Mouse (Mus musculus): Measurements from ENCODE around the gene Pdia4. TPM values are rescaled to one million over a fixed set of nuclear protein-coding genes. Genes with fewer than 3 reads are reported as not detected.
"Not testable (repeated sequence)": the region's sequence is repeated elsewhere in the genome, so short reads cannot be mapped to it uniquely, and the experiment has no call there.

Gene Pdia4
- total RNA-seq (2022) = 10 to 100 TPM; 35.8 to 45.8 (median 38.8) TPM

DNA sequence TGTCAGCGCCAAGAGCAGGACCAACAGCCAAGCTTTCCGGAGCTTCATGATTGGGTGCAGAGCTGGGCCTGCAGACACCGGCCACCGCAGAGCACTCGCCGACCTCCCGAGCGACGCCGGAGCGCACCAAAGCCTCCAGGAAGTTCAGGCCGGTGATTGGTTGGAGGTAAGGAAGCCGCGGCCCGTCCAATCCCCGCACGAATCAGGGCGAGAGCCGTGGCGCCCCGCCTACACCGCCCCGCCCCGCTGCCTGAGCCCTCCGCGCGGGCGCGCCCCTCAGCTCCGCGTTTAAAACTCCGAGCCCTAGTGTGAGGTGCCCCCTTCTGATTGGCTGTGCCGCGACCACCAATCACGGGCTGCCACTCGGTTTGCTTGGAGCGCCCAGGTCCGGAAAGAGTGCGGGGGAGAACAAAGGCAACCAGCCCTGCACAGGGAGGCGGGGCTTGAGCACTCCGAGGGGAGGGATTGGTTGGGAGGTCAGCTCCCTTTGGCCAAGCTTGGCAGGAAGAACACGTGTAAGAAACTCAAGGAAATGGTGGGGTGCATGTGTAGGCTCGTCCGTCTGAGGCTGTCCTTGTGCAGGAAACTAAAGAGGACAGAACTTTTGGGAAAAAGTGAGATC lies at the start of gene Pdia4:
Pdia4 (minus strand) TSS at position 174 of the 622 bp plus-strand sequence.
- DNase-seq (ENCODE audit: low spot score) = peak; percentile 99

DNA sequence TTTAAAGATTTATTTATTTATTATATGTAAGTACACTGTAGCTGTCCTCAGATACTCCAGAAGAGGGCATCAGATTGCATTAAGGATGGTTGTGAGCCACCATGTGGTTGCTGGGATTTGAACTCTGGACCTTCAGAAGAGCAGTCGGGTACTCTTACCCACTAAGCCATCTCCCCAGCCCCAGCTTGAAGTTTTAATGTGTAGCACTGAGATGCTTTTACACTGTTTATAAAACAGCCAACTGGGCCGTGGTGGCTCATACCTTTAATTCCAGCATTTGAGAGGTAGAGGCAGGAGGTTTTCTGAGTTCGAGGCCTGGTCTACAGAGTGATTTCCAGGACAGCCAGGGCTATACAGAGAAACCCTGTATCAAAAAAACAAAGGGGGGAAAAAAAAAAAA lies 44.5 kb upstream of the Pdia4 start:
- DNase-seq (ENCODE audit: low spot score) = not testable (repeated sequence)

DNA sequence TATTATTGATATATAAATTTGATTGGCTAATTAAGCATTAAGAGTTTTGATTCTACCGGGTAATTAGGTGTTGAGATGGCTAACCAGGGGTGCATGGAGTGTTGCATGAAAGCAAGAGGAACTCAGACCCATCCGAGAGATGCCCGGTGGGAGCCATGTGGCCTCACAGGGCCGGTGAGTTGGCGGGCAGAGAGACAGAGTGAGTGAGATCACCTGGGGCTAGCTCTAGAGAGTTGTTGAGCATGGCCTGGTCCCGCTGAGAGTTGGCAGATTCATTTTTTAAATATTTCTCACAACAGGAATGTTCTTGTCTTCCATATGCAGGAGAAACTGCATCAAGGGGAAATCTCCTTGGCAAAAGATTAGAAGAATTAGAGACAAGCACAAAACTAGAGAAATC lies 44.0 kb upstream of the Pdia4 start:
- DNase-seq (ENCODE audit: low spot score) = no peak

DNA sequence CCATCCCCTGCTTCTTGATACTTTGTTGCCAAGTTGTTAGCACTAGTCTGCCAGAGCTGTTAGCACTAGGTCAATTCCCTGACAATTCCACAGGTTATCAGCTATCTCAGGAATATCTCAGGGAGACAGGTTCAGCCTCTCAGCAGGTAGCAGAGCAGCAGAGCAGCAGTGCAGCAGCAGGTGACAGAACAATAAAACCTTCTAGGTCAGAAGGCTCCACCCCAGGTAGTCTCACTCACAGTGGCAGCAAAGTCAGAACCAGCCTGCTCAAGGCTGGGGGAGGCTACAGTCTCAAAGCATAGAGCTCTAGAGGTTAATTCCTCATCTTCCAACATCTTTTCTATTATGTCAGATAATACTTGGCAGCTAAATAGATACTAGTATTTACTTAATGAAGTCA lies 32.5 kb upstream of the Pdia4 start:
- no peak for DNase-seq (ENCODE audit: low spot score)

DNA sequence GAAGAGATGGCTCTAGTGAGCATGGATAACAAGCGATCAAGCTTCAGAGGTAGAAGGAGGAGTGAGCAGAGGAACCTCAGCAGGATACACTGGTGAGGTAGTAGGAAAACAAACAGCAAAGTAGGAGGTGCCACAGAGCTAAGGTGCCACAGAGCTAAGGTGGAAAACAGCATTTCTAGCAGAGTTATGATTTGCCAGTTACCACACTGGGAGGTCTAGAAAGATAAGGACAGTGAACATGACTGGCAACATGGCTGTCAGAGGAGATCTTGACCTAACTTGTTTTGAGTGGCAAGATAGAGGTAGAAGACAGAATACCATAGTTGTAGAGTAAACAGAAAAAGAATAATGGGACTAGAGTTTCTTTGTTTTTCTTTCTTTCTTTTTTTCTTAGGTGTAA lies 29.1 kb upstream of the Pdia4 start:
- no peak for DNase-seq (ENCODE audit: low spot score)

DNA sequence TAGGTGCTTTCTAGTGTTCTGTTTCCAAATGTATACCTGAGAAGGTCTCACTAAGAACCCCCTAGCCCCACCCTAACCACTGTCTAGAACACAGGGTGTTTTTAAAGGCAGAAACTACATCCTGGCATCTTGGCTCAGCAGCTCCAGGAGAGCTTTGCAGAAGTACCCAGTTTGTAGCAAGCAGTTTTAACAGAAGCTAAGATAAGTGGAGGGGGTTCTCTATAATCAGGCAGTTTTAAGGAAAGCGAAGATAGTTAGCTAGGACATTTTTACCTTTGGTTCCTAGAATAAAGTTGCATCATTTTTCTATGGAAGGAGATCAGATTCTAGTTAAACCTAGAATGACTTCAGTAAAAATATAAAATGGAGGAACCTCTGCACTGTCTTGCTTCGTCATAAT lies 28.6 kb upstream of the Pdia4 start:
- DNase-seq (ENCODE audit: low spot score) = no peak

DNA sequence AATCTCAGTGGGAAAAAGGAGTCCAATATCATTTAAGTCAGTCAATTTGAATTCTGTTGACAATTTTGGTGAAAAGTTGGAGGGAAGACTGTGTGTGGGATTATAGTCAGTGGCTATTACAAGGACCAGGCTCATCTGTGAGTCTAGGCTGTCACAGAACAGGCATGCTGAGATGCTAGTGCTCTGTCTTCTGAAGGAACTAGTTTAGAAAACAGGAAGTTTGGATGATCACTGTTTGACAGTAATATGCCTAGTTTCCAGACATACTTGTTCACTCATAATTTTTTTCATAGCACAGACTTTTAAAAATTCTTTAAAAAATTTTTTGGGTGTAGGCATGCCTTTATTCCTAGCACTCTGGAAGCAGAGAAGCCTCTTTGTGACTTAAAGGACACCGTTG lies 27.8 kb upstream of the Pdia4 start:
- no peak for DNase-seq (ENCODE audit: low spot score)

DNA sequence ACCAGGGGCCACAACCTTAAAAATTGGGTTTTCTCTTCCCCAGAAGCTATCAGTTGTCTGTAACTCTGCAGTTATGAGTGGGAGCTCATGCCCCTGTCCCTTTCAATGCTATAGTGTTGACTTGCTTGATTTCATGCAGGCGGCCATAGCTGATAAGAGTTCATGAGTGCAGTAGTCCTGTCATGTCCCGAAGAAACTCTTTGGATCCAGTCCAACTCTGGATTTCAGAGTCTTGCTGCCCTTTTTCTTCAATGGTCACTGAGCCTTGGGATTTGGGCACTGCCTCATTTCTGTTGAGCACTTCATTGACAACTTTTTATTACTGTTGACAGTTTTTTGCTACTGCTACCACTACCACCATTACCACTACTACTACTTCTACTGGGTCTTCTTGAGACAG lies 24.4 kb upstream of the Pdia4 start:
- no peak for DNase-seq (ENCODE audit: low spot score)

DNA sequence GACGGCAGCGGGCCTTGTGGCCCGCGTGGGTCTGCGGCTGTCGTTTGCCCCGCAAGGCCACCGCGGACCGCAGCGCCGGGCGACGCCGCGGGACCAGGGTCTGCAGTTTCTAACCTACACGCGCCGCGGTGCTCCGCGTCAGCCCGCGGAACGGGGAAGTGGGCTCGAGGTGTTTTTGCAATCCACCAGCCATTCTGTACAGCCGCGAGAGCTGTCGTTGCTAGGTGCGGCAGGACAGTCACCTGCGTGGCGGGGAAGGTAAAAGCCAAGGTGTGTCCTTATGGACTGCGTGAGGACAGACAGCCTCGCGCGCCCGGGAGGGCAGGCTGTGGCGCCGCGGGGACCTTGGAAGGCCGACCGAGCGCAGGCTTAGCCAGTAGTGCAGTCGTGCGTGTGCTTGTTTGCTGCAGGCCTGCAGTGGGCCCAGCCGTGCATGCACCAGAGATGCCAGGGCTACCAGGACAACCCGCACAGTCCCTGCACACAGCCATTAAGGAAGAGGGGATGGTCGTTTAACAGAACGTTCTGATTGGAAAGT lies 22.8 kb upstream of the Pdia4 start:
- peak; percentile 18 for DNase-seq (ENCODE audit: low spot score)

DNA sequence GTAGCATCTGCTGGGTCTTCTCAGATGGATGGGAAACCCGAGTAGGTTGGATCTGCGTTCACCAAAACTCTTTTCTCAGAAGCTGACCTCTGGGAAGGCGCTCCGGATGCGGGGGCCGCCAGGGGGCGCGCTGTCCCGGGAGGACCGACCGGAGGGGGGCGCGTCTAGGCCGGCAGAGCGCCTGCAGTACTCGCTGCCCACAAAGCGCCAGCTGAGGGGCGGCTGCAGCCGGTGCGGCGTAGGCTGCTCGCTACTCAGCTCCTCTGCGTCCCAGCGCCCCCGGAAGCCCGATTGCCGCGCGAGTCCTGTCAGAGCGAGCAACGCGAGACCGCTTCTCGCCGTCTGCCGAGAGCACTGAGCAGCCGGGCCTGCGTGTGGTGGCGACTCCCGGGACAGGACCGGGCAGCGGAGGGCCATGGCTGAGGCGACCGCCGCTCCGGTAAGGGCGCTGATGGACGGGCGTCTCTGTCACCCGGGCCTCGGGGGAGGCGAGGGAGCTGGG lies 22.3 kb upstream of the Pdia4 start, which contains the start of gene Zfp398:
Zfp398 (plus strand) TSS at position 180 of the 502 bp plus-strand sequence.
- DNase-seq (ENCODE audit: low spot score) = peak; percentile 92

DNA sequence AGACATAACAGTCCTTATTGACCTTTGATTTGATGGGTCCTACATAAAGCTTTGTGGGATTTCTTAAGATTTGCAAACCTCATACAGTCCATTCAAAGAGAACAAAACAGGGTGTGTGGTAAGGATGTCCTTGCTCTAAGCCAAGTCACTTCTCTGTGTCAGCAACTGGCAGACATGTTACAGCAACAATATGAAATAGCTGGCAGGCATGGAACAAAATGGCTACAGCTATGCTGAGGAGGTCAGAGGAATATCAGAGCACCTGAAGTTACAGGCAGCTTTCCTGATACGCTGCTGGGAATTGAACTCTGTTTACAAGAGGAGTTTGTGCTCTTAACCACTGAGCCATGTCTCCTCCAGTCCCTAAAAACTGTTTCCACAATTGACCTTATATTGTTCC lies 19.0 kb upstream of the Pdia4 start:
- DNase-seq (ENCODE audit: low spot score) = no peak

DNA sequence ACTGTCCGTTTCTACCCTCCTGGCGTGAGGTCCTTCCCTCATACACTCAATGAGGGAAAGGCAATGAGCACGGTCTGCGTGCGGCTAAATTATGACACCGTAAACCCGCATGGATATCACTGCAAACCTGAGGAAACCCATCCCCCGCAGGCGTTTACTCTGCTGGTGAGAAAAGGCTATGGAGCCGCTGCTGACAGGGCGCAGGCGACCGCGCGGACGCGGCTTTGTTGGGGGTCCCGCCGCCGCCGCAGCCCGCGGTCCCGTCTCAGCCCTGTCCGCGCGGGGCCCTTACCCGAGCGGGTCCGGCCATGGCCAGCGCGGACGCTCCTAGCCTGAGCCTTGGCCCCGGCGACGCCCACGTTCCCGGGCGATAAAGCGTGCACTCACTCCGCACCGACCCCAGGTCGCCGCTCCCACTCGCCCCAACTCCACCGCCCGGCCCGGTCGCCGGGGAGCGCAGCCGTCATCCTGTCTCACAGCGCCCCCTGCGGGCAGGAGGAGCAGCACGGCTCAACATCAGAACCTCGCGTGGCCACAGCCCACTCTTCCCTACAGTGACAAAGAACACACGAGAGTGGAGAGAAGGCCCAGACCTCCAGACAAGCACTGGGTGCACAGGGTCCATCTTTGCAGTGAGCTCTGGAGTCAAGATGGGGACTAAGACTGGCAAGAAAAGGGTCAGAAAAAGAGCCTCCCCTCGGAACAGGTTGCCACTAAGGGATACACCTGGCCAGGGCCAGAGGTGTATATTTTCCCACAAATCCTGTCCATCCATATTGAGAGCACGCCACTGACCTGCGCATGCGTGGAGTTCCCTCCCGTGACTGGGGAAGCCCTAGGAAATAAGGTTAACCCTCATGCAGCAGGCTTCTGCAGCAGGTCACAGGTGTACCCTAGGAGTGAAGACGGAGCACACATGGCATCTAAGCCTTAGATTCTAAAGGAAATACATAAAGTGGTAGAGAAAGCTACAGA lies 17.2 kb upstream of the Pdia4 start, which contains the start of gene Zfp786:
Zfp786 (minus strand) TSS at position 764 of the 975 bp plus-strand sequence.
- peak; percentile 89 for DNase-seq (ENCODE audit: low spot score)

DNA sequence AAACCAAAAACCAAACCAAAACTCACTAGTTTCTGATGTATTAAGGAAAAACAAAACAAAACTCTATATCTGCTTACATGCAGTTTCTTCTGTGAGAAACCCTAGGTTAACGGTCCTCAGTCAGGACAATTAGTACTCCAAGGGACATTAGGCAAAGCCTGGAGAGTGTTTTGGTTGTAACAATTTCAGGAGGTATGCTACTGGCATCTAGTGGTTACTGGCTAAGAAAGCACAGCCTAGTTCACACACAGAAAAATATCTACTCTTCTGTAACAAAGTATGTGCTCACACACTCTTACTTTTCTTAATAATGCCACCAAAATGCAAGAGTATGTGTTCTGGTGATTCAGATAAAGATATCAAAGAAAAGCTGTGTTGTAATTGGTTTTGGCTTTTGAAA lies 15.7 kb upstream of the Pdia4 start:
- no peak for DNase-seq (ENCODE audit: low spot score)

DNA sequence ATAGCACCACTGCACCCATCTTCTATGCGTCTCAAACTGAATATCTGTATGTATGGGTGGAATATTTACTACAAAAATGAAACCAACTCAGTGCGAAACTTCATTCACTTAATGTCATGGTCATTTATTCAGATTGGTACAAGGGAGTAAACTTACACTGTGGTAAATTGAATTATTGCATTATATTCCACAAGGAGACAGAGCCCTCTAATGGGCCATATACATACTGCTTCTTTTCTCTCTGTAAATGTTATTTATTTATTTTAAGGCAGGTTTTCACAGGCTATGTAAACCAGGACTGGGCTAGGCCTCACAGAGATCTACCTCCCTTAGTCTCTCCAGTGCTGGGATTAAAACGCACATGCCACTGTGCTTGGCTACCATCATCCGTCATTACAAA lies 14.2 kb upstream of the Pdia4 start:
- DNase-seq (ENCODE audit: low spot score) = no peak

DNA sequence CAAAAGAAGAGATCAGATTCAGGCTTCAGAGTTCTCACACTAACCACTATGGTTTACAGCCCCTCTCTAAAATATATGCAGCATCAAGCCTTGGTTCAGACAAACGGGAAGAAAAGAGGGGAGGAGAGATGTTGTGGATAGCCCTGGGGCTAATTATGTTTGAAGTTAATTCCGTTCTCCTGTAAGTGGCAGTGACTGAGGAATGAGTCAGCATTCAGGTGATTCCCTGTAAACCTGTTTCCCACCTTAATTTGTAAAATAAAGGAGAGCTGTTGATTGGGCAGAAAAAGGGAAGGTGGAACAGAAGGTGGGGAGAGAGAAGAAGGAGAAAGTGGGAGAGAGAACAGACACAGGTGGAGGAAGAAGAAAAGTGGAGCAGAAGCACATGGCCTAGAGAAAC lies 11.0 kb upstream of the Pdia4 start:
- no peak for DNase-seq (ENCODE audit: low spot score)

DNA sequence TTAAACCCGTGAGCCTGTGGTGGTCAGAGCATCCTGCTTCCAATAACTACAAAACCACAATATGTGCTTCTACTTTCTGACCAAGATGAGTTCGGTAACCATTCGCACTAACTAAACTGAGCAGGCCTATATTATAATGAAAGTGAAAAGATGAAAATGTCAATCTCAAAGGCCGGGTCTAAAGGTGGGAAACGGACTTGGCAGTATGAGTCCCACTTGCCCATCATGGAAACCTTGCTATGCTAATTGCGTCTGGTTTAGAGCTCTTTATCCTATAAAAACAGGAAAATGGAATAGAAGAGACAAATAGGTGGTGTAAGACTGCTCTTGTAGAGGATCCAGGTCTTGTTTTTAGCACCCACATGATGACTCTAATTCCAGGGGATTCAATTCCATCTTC lies 8.5 kb upstream of the Pdia4 start:
- no peak for DNase-seq (ENCODE audit: low spot score)

DNA sequence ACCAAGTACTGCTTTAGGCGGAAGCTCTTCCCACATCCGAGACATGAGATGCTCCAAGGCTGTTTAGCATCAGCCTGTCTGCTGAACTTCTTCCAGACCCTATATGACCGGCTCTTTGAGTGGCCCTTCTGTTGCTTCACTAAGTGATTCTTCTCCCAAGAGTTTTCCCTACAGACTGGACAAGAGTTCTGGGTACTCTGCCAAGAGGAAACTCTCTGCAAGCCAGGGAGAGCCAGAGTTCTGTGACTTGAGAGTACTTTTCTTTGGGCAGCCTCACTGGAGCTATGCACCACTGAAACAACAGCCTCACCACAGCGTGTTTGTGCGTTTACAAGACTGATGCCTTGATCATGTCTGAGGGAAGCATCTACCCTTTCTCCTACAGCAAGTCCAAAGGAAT lies 8.0 kb upstream of the Pdia4 start:
- DNase-seq (ENCODE audit: low spot score) = no peak

DNA sequence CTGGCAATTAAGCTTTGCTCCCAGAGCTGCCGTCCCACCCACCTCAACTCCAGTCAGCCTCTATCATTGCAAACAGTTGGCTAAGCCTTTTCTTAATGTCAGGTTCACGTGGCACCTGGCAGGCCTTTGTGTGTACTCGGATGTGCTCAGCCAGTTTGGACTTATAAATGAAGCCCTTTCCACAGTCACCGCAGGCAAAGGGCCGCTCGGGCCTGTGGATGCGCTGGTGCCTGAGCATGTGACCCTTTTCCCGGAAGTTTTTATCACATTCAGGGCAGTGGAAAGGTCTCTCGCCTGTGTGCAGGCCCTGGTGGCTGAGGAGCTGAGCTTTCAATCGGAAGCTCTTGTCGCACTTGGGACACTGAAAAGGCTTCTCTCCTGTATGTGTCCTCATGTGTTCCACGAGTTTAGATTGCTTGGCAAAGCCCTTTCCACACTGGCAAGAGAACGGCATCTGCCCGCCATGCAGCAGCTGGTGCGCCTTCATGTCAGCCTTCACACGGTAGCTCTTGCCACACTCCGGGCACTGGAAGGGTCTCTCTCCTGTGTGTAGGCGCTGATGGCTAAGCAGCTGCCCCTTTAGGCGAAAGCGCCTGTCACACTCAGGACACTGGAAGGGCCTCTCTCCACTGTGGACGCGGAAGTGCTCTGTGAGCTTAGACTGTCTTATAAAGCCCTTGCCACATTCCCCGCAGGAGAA lies 6.5 kb upstream of the Pdia4 start:
- DNase-seq (ENCODE audit: low spot score) = no peak

DNA sequence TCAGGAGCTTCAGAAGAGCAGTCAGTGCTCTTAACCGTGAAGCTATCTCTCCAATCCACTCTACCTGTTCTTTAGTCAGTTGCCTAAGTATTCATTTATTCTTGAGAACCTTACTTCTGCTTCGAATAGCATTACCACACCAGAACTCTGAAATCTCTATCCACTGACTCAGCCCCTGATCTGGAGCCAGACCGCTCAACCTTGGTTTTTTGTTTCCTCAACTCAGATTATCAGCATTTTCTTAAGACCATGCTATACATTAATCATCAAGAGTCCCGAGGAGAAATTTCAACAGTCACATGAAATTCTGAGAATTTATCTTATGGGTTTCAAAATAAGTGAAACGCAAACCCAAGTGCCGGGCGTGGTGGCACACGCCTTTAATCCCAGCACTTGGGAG lies 5.5 kb upstream of the Pdia4 start:
- DNase-seq (ENCODE audit: low spot score) = no peak

DNA sequence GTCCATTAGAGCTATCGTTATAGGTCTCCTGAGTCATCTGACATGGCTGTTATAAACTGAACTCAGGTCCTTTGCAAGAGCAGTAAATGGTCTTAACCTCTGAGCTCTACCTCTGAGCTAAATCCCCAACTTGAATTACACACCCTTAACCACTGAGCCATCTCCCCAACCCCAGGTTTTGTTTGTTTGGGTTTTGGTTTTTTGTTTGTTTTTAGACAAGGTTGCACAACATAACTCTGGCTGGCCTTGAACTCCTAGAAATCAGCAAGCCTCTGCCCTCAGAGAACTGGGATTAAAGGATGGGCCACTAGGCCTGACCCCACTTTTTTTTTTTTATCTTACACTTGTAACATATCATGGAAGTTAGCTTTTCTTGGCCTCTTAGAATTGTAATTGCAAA lies 2.9 kb upstream of the Pdia4 start:
- no peak for DNase-seq (ENCODE audit: low spot score)

DNA sequence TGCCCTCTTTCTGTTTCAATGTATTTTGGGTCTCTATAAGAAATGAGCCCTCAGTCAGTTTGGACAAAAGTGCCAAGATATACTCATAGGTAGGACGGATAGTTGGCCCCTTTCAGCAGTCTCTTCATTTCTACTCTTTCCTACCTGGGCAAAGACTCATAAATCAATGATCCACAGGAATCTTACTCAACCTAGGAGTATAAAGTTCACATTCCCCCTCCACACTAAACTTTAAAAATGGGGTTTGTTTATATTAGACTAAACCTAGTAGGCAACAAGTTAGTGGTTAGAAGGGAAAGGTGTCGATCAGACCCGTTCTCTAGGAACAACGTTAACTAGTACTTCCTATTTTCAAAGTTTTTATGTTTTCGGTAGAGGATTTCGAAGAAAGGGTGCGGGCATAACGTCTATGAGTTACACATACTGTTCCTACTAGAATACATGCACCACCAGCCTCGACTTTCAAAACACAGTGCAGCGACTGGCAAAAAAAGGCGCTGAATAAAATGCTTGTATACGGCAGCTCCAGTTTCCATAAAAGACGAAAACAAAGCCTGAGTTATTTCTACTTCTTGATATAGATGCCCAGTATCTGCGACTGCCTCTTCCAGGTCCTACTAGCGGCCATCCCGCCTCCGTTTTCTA lies 837 bp downstream of the Pdia4 start:
- no peak for DNase-seq (ENCODE audit: low spot score)
